Mouse (Mus musculus): ENCODE data around the gene Olfr1442. TPM values are rescaled to one million over a fixed set of nuclear protein-coding genes. Genes with fewer than 3 reads are reported as not detected.
"Not testable (repeated sequence)": the region's sequence is repeated elsewhere in the genome, so short reads cannot be mapped to it uniquely, and the experiment has no call there.

Olfr1442 gene
- polyA plus RNA-seq, 1 experiment from 2014 or later, result not detected

DNA sequence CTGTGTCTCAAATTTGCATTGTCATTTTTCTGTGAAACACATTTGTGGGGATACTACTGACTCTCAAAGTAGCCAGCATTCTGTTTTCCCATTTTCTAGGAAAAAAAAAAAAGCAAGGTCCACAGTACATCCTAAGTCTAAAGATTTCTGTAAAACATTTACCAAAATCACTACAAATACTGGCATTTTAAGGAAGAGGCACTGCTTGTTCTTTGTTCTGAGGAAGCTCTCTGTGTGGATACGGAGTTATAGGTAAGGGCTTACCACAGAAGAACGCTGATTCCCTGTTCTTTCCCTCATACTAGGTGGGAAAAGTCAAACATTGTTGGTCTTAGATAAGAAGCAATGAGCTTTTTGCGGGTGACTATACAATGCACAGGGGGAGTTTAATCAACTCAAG is 25.4 kb downstream of the Olfr1442 start, which contains the start of gene Keg1:
Keg1 (plus strand) TSS at position 197 of the 400 bp plus-strand sequence.
- no peak within 1 kb of the TSS for H3K4me2 ChIP-seq
- WGBS, result 88% methylated on average over 3 of the region's 3 CpGs
- no peaks in the 10 kb centered on the region for H3K36me3 ChIP-seq
- H3K4me1 ChIP-seq (replicated peaks), result no peaks in the 10 kb centered on the region
- H3K27ac ChIP-seq (replicated peaks), result no peak within 1 kb of the TSS
- no peak within 1 kb of the TSS for H3K4me3 ChIP-seq
- no peaks in the 10 kb centered on the region for H3K27me3 ChIP-seq
- H3K9ac ChIP-seq, result no peak within 1 kb of the TSS
- no peak for ATAC-seq (ENCODE audit: low read depth)
- H3K9me3 ChIP-seq, result no peaks in the 10 kb centered on the region

DNA sequence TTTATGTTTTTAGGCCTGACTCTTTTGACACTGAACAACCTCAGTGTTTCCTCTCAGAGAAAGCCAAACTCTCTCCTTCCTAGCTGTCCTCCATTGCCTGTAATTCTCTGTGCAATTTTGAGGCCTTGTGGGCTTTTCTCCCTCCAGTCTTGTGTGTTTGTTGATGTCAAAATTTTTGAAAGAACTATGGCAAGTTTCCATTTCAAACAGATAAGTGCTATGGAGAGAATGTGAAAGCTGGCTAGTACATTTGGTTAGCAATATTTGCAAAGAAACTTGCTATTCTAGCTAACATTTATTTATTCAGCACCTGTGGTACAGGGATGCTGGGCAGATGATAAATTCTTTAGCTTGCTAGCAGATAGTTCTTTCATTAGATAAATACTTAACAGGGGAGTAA is 26.0 kb downstream of the Olfr1442 start:
- no peaks in the 10 kb centered on the region for H3K9me3 ChIP-seq
- no peak overlapping the region for H3K9ac ChIP-seq
- ATAC-seq (ENCODE audit: low read depth), result no peak

DNA sequence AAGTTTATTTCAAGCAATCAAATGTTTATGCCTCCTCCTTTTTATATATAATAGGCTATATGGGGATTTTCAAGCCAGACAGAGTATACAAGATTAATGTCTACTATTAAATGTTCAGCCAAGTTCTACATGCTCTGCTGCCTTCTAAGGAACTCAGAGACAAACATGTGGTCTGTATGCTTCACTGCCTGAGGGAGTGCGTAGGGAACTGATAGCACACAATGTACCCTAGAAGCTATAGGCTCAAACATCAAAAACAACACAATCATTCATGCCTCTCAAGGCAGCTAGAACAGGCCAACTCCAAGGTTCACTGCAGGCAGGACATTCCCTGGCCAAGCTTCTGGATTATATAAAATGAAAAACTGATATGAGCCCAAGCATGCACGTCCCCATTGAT is 38.2 kb downstream of the Olfr1442 start:
- 77% methylated on average over 2 of the region's 2 CpGs for WGBS
- Histone ChIP-seq H3K27ac (replicated peaks) (no peak overlapping the region), H3K4me2 (no peak overlapping the region), H3K4me1 (replicated peaks) (no peaks in the 10 kb centered on the region), H3K9me3 (no peaks in the 10 kb centered on the region), H3K9ac (no peak overlapping the region), H3K27me3 (no peaks in the 10 kb centered on the region), H3K36me3 (no peaks in the 10 kb centered on the region), H3K4me3 (no peak overlapping the region)
- ATAC-seq (ENCODE audit: low read depth), result no peak

More for the DNA sequence above, 26.0 kb downstream of the Olfr1442 start:
- Histone ChIP-seq H3K27me3 (no peaks in the 10 kb centered on the region), H3K4me2 (no peak overlapping the region), H3K27ac (replicated peaks) (no peak overlapping the region), H3K4me3 (no peak overlapping the region), H3K36me3 (no peaks in the 10 kb centered on the region), H3K4me1 (replicated peaks) (no peaks in the 10 kb centered on the region)

DNA sequence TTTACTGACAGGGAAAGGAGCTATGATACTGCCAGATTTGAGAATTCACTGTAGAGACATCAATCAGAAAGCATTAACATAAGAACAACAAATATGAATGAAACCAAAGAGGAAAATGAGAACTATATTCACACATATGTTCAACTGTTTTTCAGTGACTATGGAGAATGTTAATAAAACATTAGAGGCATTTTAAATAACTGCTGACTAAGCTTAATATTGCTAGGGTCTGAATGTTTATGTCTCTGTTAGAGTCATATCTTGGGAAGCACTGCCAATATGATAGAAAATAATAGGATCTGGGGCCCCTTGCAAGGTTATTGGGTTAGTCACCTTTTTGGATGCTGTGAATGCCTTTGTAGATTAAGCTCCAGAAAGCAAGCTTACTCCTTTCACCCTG is 38.7 kb downstream of the Olfr1442 start:
- H3K4me3 ChIP-seq, result no peak overlapping the region
- no peak for ATAC-seq (ENCODE audit: low read depth)
- H3K9ac ChIP-seq, result no peak overlapping the region
- no peak overlapping the region for H3K27ac ChIP-seq (replicated peaks)
- H3K27me3 ChIP-seq, result no peaks in the 10 kb centered on the region
- no peaks in the 10 kb centered on the region for H3K9me3 ChIP-seq
- H3K4me2 ChIP-seq, result no peak overlapping the region
- no peaks in the 10 kb centered on the region for H3K36me3 ChIP-seq
- no peaks in the 10 kb centered on the region for H3K4me1 ChIP-seq (replicated peaks)

DNA sequence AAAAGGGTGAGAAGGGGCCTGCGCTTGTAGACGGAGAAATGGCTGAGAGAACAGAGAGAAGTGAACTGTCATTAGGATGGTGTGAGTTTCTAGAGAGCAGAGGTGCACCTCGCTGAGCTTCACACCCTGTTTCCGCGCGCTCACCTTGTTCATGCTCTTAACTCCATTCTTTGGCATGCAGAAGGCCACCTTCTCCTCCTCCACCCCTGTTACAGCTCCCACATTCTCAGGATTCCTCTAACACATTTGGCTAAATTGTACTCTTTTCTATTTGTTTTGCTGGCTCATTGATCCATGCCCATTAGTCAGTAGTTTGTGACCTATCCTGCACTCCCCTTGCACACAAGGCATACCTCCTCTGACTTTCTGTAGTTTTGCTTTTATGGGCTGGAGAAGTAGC is 49.0 kb downstream of the Olfr1442 start:
- H3K27me3 ChIP-seq, result no peaks in the 10 kb centered on the region
- H3K9me3 ChIP-seq, result no peaks in the 10 kb centered on the region
- no peak overlapping the region for H3K4me2 ChIP-seq
- no peaks in the 10 kb centered on the region for H3K36me3 ChIP-seq
- no peak overlapping the region for H3K27ac ChIP-seq (replicated peaks)
- ATAC-seq (ENCODE audit: low read depth), result no peak
- no peak overlapping the region for H3K4me3 ChIP-seq
- no peak overlapping the region for H3K9ac ChIP-seq
- H3K4me1 ChIP-seq (replicated peaks), result no peaks in the 10 kb centered on the region
- 82% methylated on average over 6 of the region's 6 CpGs for WGBS

DNA sequence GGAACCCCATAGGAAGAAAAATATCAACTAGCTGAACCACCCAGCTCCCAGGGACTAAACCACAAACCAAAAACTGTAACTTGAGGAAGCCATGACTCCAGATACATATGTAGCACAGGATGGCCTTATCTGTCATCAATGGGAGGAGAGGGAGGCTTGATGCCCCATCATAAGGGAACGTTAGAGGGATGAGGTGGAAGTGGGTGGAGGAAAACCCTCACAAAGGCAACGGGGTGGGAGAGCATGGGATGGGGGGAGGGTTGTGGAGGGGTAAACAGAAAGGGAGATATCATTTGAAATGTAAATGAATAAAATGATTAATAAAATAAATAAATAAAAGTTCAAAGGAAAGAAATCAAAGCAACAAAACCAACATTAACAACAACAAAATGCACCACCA is 50.2 kb downstream of the Olfr1442 start:
- Histone ChIP-seq H3K9ac (no peak overlapping the region), H3K36me3 (no peaks in the 10 kb centered on the region), H3K27ac (replicated peaks) (no peak overlapping the region), H3K4me3 (no peak overlapping the region), H3K9me3 (no peaks in the 10 kb centered on the region), H3K4me1 (replicated peaks) (no peaks in the 10 kb centered on the region), H3K27me3 (no peaks in the 10 kb centered on the region), H3K4me2 (no peak overlapping the region)
- WGBS, result 67% methylated on average over 2 of the region's 2 CpGs
- no peak for ATAC-seq (ENCODE audit: low read depth)

DNA sequence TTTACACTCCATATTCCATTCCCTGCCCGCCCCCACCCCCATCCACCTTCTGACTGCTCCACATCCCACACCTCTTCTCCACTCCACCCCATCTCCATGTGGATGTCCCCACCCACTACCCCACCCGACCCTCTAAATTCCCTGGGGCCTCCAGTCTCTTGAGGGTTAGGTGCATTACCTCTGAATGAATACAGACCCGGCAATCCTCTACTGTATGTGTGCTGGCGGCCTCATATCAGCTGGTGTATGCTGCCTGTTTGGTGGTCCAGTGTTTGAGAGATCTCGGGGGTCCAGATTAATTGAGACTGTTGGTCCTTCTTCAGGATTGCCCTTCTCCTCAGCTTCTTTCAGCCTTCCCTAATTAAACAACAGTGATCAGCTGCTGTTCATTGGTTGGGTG is 50.7 kb downstream of the Olfr1442 start:
- not testable (repeated sequence) for H3K4me2 ChIP-seq; H3K4me3 ChIP-seq; ATAC-seq (ENCODE audit: low read depth); H3K27me3 ChIP-seq; H3K9ac ChIP-seq; H3K36me3 ChIP-seq; H3K4me1 ChIP-seq (replicated peaks); H3K9me3 ChIP-seq; H3K27ac ChIP-seq (replicated peaks)
- WGBS, result 86% methylated on average over 5 of the region's 5 CpGs

DNA sequence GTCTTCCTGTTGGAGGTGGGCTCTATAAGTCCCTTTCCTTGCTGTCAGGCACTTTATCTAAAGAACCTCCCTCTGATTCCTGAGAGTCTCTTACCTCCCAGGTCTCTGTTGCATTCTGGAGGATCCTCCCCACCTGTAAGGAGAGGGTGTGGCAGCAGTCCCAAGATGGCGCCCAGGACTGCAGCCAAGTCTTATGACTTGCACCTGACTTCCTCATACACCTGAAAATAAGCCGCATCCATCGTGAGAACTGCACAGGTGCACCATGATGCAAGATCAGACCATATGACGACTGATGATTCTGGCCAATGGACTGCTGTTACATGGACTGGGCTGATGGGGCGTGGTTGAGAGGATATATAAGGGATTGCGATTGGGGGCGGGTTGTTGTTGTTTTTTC is 51.4 kb downstream of the Olfr1442 start:
- WGBS, result 91% methylated on average over 7 of the region's 7 CpGs
- H3K36me3 ChIP-seq; H3K27ac ChIP-seq (replicated peaks); ATAC-seq (ENCODE audit: low read depth); H3K9ac ChIP-seq; H3K4me1 ChIP-seq (replicated peaks); H3K4me2 ChIP-seq; H3K27me3 ChIP-seq; H3K9me3 ChIP-seq; H3K4me3 ChIP-seq: not testable (repeated sequence)

DNA sequence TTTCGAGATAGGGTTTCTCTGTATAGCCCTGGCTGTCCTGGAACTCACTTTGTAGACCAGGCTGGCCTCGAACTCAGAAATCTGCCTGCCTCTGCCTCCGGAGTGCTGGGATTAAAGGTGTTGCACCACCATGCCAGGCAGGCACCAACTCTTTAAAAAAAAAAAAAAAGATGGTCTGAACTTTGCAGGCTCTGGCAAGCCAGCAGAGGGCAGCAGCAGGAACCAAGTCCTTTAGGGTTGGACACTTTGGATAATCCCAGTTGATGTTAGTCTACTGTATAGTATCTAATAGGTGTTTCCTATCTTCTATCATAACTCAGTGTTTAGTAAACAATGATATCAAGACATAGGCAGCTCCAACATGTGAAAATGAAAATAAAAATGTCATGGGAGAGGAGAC is 52.1 kb downstream of the Olfr1442 start:
- Histone ChIP-seq H3K4me1 (replicated peaks) (no peaks in the 10 kb centered on the region), H3K9ac (no peak overlapping the region), H3K4me3 (no peak overlapping the region), H3K36me3 (no peaks in the 10 kb centered on the region), H3K27me3 (no peaks in the 10 kb centered on the region), H3K9me3 (no peaks in the 10 kb centered on the region), H3K27ac (replicated peaks) (no peak overlapping the region), H3K4me2 (no peak overlapping the region)
- ATAC-seq (ENCODE audit: low read depth), result no peak
- 74% methylated on average over 3 of the region's 3 CpGs for WGBS

DNA sequence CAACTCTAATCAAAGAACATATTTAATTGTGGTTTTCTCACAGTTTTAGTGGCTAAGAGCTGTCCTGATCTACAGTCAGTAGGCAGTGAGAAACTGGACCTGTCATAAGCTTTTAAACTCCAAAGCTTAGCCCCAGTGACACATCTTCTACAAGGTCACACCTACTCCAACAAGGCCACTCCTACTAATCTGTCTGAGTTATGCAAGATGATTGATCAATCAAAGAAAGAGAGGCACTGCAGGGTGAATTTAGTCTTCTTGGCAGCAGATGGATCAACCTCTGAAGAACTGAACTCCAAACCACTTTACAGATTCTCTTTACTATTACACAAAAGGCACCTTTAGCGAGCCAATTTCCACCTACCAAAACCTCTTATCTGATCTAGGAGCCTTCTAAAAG is 55.6 kb downstream of the Olfr1442 start:
- no peak for ATAC-seq (ENCODE audit: low read depth)
- WGBS, result 86% methylated on average over 1 of the region's 1 CpGs
- H3K27me3 ChIP-seq, result no peaks in the 10 kb centered on the region
- no peaks in the 10 kb centered on the region for H3K36me3 ChIP-seq
- H3K9me3 ChIP-seq, result no peaks in the 10 kb centered on the region
- no peak overlapping the region for H3K9ac ChIP-seq
- no peak overlapping the region for H3K27ac ChIP-seq (replicated peaks)
- H3K4me2 ChIP-seq, result no peak overlapping the region
- H3K4me3 ChIP-seq, result no peak overlapping the region
- H3K4me1 ChIP-seq (replicated peaks), result no peaks in the 10 kb centered on the region

Other genes with a start within 250 kb of the Olfr1442 start
- gene Pfpl, start 242.5 kb upstream of the Olfr1442 start, polyA plus RNA-seq (2015; fragmentation: Nextera tagmentation; extraction: Ambion mirVana), result 0.08 TPM in 1 of 2 replicates, not detected in the other
- 0.54 and 0.89 TPM in 2 replicates for gene Mpeg1, start 209.7 kb upstream of the Olfr1442 start, polyA plus RNA-seq (2015; fragmentation: Nextera tagmentation; extraction: Ambion mirVana)
- gene Dtx4, start 169.0 kb upstream of the Olfr1442 start, polyA plus RNA-seq (2015; fragmentation: Nextera tagmentation; extraction: Ambion mirVana), result 34.2 and 35.5 TPM in 2 replicates
- gene Fam111a, start 124.7 kb upstream of the Olfr1442 start, polyA plus RNA-seq (2015; fragmentation: Nextera tagmentation; extraction: Ambion mirVana), result 7.9 and 8.0 TPM in 2 replicates
- gene Gm4952, start 70.5 kb upstream of the Olfr1442 start, polyA plus RNA-seq (2015; fragmentation: Nextera tagmentation; extraction: Ambion mirVana), result not detected in 2 replicates
- gene Glyat, start 37.1 kb upstream of the Olfr1442 start, polyA plus RNA-seq (2015; fragmentation: Nextera tagmentation; extraction: Ambion mirVana), result not detected in 2 replicates
- gene Olfr1443, start 7.7 kb downstream of the Olfr1442 start, polyA plus RNA-seq (2015; fragmentation: Nextera tagmentation; extraction: Ambion mirVana), result not detected in 2 replicates
- gene Keg1, start 25.3 kb downstream of the Olfr1442 start, polyA plus RNA-seq (2015; fragmentation: Nextera tagmentation; extraction: Ambion mirVana), result not detected in 2 replicates
- gene Cntf, start 95.2 kb downstream of the Olfr1442 start, polyA plus RNA-seq (2015; fragmentation: Nextera tagmentation; extraction: Ambion mirVana), result 0.87 and 1.2 TPM in 2 replicates
- gene Zfp91, start 125.7 kb downstream of the Olfr1442 start, polyA plus RNA-seq (2015; fragmentation: Nextera tagmentation; extraction: Ambion mirVana), result 14.8 and 15.4 TPM in 2 replicates
- 1.2 and 1.9 TPM in 2 replicates for gene Lpxn, start 125.8 kb downstream of the Olfr1442 start, polyA plus RNA-seq (2015; fragmentation: Nextera tagmentation; extraction: Ambion mirVana)
- not detected in 2 replicates for gene Gm5244, start 176.2 kb downstream of the Olfr1442 start, polyA plus RNA-seq (2015; fragmentation: Nextera tagmentation; extraction: Ambion mirVana)
- gene Olfr1444, start 186.8 kb downstream of the Olfr1442 start, polyA plus RNA-seq (2015; fragmentation: Nextera tagmentation; extraction: Ambion mirVana), result not detected in 2 replicates
- gene Olfr1445, start 213.4 kb downstream of the Olfr1442 start, polyA plus RNA-seq (2015; fragmentation: Nextera tagmentation; extraction: Ambion mirVana), result not detected in 2 replicates
- gene Olfr1446, start 223.1 kb downstream of the Olfr1442 start, polyA plus RNA-seq (2015; fragmentation: Nextera tagmentation; extraction: Ambion mirVana), result not detected in 2 replicates
- gene Olfr1447, start 233.3 kb downstream of the Olfr1442 start, polyA plus RNA-seq (2015; fragmentation: Nextera tagmentation; extraction: Ambion mirVana), result not detected in 2 replicates